Mouse (Mus musculus): ENCODE data around the gene Pcdh18.

Pcdh18 gene

DNA sequence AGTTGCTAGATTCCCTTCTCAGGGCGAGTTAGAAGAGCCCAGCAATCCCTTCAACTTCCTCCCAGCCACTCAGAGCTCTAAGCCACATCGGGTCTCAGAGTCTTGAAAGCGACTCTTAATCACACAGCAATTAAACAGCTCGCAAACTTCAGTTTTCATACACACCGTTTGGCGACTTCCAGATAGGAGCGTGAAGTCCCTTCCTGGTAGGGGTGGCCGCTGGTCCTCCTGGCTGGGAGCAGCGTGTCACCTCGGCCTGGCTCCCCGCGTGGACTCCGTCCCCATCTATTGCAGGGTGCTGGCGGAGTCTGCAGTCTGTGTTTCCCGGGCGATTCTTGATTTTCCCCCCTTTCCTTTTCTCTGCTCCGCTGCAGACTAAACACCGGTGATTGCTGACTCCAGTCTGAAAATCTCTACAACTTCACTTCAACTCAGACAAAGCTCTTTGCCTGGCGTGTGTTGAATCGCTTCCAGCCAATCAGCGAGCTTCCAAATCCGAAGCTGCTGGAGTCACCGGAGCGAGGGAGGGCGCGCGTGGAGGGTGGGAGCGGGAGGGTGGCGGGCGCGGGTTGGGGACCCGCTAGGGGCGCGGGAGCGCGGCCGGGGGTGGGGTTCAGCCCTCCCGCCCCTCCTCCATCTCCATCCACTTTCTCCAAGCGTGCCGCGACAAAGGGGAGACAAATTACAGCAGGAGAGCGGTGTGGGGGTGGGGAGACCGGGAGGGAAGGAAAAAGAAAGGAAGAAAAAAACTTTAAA lies at the start of gene Pcdh18:
Gene Pcdh18 (minus strand): TSS at position 456 of the 756 bp plus-strand sequence.
- no peak for DNase-seq (ENCODE audit: low spot score in 2 of 2)

DNA sequence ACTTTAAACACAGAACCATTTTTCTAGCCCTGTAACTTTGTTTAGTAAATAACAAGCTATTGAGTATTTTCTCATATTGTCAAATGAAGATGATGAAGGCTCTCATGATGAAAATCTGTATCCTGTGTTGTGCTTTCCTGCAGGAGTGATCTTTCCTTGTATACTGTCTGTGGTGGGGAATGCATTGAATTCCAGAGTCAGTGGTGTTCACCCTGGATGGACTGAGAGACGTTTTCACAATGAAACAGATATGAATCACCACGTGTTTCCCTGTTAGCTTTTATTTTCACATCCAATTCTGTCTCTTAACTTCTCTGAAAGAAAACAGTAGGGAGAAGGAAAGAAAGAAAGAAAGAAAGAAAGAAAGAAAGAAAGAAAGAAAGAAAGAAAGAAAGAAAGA lies 49.7 kb upstream of the Pcdh18 start:
- DNase-seq (ENCODE audit: low spot score in 2 of 2), result no peak

DNA sequence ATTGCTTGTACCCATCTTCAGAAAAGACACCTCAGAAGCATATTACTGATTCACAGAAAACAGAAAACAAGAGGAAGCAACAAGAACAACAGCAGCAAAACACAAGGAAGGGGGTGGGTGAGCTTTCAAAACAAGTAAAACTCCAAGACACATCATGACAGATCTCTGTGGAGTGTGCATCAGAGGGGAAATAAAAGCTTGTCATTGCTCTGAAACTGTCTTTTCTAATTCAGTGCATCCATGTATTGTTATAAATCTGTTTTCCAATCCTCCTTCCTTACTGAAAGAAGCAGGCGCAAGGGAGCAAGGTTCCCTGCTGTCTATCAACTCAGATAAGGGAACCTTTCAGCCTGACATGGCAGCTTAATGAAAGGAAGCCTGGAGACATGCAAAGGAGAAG lies 48.4 kb upstream of the Pcdh18 start:
- DNase-seq (ENCODE audit: low spot score in 2 of 2), result no peak

DNA sequence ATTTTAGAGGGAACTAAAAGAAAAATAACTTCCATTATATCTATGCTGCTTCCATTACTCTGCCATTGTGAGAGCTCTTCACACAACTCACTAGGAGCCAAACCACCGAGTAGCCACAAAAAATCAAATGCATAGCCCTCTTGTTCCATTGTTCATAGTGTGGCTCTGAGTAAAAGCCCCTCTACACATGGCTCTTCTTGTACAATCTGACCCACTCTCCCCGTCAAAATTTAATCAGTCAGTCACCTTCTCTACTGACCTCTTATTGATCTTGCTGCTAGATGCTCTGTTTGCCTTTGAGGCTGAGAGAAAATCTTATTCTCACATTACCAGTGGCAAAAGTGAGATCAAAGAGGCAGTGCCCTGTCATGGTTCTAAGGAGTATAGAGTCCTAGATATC lies 31.2 kb upstream of the Pcdh18 start:
- DNase-seq (ENCODE audit: low spot score in 2 of 2), result no peak

DNA sequence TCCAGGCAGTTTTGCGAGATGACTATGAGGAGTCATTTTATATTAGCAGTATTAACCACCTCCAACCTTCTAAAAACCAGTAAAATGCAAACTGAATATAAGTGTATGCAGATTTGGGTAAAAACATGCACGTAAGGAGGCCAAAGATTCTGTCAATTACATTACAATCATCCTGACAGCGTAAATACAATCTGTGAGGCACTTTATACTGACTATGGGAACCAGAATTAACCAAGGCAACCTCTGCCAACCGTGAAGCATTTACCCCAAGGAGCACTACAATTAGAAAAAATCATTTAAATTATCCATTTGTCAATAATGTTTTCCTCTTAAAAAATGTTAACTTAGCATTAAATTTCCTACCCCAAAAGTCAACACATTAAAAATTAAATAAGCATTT lies 30.6 kb upstream of the Pcdh18 start:
- no peak for DNase-seq (ENCODE audit: low spot score in 2 of 2)

DNA sequence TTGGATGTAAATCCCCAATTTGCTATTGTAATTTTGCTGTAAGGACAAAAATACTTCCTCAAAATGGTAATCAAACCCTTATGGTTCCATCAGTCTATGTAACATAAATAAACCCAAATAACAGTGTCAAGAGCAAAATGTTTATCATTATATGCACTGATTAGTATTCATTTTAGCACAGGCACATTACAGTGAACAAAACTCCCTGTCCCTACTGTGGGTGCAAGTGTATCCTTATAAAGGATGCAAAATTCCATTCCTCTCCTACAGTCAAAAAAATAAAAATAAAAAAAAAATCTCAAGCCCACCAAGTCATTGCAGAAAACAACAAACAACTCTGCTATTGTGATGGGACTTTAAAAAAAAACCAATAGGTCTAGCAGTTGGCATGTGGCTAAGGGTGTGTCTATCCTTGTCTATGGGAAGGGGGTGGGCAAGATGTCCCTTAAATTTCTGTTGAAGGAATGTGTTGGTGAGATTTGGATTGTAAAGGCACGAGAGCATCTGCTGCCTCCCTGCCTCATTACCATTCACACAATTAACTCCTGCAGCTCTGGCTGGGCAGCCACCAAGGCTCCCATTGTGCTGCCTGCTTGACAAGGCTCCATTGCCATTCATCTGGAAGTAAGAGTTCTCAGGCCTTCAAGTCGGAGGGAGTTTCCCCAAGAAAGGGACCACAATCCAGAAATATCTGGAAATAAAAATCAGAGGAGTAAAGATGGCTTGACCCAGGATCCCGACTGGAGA lies 12.0 kb upstream of the Pcdh18 start:
- no peak for DNase-seq (ENCODE audit: low spot score in 2 of 2)

DNA sequence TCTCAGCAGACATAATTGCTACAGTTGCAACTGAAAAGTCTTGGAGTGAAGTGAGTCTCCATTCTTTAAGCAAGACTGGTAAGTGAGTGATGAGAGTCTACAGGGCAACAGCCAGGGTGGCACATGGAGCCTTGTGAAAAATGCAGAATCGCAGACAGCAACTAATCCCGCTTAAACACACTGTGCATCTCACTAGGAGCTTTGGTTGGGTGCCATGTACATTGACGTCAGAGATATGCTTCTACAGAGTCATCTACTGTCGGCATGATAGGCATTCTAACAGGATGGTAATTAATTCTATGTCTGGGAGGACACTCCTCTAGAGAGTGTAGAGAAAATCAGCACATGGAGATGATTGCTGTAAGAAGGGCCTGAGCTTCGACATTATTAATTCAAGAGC lies 5.6 kb upstream of the Pcdh18 start:
- DNase-seq (ENCODE audit: low spot score in 2 of 2), result no peak

DNA sequence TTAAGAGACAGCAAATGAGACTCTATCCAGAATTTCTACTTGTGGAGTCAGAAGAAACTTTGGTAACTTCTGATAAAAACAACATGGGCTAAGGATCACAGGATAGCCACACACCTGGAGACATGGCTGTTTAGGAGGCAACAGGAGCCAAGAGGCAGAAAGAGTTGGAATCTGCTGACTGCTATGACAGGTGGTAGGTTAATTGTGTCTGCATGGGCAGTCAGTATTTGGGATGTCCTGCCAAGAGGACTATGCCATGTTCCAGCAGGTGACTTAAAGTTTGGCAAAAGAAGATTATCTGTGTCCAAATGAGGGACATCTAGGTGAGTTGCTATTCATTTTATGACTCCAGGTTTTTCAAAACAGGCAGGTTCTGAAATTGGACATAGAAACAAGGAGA lies 4.8 kb upstream of the Pcdh18 start:
- no peak for DNase-seq (ENCODE audit: low spot score in 2 of 2)

DNA sequence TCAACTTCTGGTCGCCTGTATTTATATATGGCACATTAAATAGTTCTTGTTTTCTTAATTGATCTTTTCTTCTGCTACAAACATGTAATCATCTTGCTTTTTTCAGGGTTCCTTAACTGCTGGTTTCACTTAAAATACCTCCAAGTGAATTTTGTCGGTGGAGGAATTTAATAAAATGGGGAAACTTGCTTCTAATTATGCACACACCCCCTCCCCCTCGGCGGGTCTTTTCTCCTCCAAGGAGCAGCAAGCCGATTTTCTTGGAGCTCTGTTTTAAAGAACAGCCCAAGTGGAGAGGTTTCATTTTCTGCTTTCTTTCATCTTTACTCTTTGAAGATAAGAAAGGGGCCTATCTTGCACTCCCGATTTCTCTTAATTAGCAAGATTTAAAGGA lies 498 bp upstream of the Pcdh18 start:
- DNase-seq (ENCODE audit: low spot score in 2 of 2), result no peak

DNA sequence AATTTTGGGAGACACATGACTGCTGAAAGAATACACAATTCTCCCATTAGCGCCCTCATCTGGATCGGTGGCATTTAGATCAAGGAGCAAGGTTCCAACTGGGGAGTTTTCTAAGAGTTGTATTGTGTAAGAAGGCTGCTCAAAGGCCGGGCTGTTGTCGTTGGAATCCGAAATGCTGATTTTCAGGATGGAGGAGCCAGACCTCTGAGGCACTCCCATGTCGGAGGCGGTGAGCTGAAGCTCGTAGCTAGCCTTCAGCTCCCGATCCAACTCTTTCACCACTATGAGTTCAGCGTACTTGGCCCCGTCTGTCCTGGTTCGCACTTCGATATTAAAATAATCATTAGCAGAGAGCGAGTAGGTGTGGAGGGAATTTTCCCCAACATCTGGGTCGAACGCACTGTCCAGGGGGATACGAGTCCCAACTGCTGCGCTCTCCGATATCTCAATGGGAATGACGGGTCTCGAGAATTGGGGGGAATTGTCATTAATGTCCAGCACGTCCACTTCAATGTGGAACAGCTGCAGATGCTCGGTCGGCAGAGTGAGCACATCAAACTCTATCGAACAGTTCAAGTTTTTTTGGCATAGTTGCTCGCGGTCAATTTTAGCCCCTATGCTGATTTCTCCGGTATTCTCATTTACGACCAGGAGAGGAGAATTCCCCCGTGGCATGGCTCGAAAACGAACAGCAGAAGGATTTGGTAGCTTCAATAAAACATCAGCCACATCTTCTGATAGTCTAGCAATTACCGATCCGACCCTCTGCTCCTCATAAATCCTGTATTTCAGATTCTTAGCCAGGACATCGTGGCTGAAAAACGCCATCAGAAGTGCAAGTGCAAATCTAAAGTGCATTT lies 909 bp downstream of the Pcdh18 start:
- no peak for DNase-seq (ENCODE audit: low spot score in 2 of 2)

DNA sequence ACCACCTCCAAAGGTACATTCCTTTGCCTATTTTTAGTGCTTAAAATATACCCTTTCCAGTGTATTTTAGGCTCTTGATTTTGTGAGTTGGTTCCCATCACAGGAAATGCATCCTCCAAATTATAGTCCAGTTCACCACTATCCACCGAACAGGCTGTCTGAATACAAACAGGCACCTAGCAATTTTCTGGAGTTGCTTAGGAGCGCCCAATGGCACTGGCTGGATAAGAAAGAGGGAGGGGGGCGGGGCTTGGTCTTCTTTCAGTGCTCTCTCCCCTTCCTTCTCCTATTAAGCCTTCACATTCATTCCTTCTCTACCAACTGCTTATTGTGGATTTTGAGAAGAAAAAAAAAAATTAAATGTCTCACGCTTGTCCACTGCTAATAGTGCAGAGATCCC lies 4.4 kb downstream of the Pcdh18 start:
- DNase-seq (ENCODE audit: low spot score in 2 of 2), result no peak

DNA sequence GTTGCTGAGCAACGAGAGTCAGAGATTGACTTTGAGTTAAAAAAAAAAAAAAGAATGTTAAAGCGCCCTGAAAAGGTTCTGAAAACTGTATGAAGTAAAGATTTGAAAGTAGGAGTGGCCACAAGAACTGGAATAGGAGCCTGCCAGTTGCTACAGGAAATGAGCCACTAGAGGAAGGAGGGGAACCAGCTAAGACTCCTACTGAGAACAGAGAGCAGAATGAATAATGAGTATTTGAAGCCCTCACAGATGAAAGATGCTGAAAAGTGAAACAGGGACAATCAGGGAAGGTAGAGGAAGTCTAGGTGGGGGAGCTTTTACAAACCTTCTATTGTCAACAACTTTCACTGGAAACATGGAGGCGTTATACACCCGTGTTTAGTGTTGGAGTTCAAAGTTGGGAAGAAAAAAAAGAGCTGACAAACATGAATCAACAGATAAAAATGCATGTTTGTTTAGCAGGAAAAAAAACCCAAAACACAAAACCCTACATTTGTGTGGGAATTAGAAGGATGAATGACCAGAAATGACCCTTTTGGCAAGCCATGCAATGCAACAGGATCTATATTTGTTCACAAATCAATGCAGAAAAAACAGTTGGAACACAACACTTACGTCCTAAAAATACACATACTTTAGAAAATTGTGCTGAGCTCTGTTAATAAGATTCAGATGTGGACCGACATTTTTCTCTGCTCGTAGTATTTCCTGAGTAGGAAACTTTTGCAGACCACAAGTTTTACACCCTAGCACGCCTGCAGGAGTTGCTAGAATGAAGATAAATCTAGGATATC lies 7.4 kb downstream of the Pcdh18 start:
- no peak for DNase-seq (ENCODE audit: low spot score in 2 of 2)

DNA sequence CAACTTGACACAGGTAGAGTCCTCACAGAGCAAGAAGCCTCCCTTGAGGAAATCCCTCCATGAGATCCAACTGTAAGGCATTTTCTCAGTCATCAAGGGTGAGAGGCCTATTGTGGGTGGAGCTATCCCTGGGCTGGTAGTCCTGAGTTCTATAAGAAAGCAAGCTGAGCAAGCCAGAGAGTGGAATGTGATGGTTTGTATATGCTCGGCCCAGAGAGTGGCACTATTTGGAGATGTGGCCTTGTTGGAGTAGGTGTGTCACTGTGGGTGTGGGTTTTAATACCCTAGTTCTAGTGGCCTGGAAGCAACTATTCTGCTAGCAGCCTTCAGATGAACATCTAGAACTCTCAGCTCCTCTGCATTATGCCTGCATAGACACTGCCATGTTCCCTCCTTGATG lies 9.1 kb downstream of the Pcdh18 start:
- DNase-seq (ENCODE audit: low spot score in 2 of 2), result no peak

DNA sequence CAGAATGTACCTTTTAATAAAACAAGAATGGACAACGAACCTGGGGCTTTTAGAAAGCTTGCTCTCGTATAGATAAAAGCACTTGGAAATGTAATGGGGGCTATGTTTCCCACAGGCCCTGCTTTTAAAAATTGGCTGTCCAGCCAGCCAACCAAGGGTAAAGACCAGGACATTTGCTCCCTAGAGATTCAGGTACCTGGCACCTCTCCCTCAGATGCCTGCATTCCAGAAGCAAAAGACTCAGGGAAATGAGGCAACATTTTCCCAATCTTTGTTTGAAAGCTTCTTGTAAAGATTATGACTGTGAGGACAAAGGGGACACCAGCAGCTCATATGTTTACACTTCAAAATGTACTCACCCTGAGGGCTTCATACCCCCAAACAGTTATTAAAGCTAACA lies 18.1 kb downstream of the Pcdh18 start:
- DNase-seq (ENCODE audit: low spot score in 2 of 2), result no peak

DNA sequence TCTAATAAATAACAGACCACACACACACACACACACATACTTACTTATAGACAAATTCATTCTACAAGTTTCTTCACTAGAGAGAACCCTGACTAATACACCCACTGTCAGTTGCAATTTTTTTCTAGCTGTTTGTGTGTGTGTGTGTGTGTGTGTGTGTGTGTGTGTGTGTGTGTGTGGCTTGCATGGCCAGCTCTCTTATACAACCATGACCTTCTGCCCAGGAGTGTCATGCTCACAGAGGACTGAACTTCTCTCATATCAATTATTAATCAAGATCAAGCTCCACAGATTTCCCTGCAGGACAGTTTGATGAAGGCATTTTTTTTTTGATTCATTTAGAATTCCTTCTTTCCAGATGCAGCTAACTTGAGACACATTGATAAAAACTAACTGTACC lies 18.6 kb downstream of the Pcdh18 start:
- DNase-seq (ENCODE audit: low spot score in 2 of 2), result no peak

DNA sequence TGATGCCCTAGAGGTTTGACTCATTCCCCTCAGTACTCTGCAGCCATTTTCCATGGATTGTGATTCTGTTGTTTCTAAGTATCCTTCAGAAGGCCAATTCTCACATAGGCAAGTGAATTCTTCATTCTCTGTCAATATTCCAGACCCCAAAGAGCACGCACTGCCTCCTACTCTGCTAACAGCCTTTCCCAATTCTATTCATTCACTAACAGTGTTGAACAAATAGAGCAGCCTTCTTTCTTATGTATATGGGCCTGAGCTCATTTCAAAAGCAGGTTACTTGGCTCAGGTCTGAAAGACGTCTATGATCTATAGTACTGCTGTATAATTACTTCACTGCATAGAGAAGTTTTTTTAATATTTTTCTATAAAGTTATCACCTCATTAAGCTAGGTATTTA lies 50.6 kb downstream of the Pcdh18 start:
- no peak for DNase-seq (ENCODE audit: low spot score in 2 of 2)

DNA sequence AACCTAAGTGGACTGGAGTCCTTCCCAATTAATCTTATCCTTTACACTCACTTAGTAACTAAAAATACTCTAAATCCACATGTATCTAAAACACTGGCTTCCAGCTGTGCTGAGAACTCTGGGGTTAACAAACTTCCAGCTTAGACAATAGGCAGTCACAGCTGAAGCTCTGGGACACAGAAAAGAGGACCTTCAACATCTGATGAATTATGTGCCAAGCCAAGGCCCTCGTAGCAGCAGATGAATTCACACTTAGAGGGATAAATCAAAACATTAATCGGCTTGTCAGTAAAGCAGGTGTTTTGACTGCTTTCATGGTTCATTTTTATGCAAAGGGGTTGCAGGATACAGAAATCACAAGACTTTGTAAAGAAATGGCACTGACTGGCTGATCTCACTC lies 57.2 kb downstream of the Pcdh18 start:
- no peak for DNase-seq (ENCODE audit: low spot score in 2 of 2)

All from spleen, postnatal 10 days (tissue).